Mouse (Mus musculus) neural tube, embryonic 11.5 days (tissue): ENCODE measurements around the gene Tmem206. TPM values are rescaled to one million over a fixed set of nuclear protein-coding genes. Genes with fewer than 3 reads are reported as not detected.
A peak's percentile ranks its signal among the peaks of the same experiment; 100 is the strongest.

Experiments
- ATAC-seq: fragments of 200-750 bp; cut with Nextera tagmentation; 2 replicates; pipeline ENCODE4 v1.8.0; 2017; ENCODE audit warnings: moderate number of reproducible peaks, mild to moderate bottlenecking, moderate TSS enrichment, moderate library complexity; ENCODE audit not compliant: insufficient read depth, low FRiP score, low TSS enrichment
- DNase-seq: peaks from one replicate; pipeline ENCODE4 v3.0.0-alpha.2; 2015; ENCODE audit warnings: low spot score
- H3K27ac ChIP-seq: fragments of 300-500 bp; sonication (generic); 2 replicates; pipeline ENCODE4 v1.5.1; 2014; ENCODE audit warnings: low read depth, mild to moderate bottlenecking, low read length
- H3K27me3 ChIP-seq: fragments of 300-500 bp; sonication (generic); 2 replicates; pipeline ENCODE4 v1.6.1; 2014; ENCODE audit warnings: mild to moderate bottlenecking, low read length, mixed read lengths; ENCODE audit not compliant: control insufficient read depth, insufficient read depth
- H3K36me3 ChIP-seq: fragments of 300-500 bp; sonication (generic); 2 replicates; pipeline ENCODE4 v1.6.1; 2014; ENCODE audit warnings: mild to moderate bottlenecking, low read length, moderate library complexity, mixed read lengths; ENCODE audit not compliant: control insufficient read depth, insufficient read depth
- H3K4me1 ChIP-seq: fragments of 300-500 bp; sonication (generic); 2 replicates; pipeline ENCODE4 v1.6.1; 2014; ENCODE audit warnings: low read length, mixed read lengths; ENCODE audit not compliant: control insufficient read depth, insufficient read depth
- H3K4me2 ChIP-seq: fragments of 300-500 bp; sonication (generic); 2 replicates; pipeline ENCODE4 v1.6.1; 2014; ENCODE audit warnings: low read depth, mild to moderate bottlenecking, moderate library complexity
- H3K4me3 ChIP-seq: fragments of 300-500 bp; sonication (generic); 2 replicates; pipeline ENCODE4 v1.5.1; 2014; ENCODE audit warnings: low read depth, low read length
- H3K9ac ChIP-seq: fragments of 300-500 bp; sonication (generic); 2 replicates; pipeline ENCODE4 v1.6.1; 2014; ENCODE audit warnings: mild to moderate bottlenecking, low read length
- H3K9me3 ChIP-seq: fragments of 300-500 bp; sonication (generic); 2 replicates; pipeline ENCODE4 v1.6.1; 2016; ENCODE audit warnings: low read length; ENCODE audit not compliant: control insufficient read depth
- WGBS: fragments of 180-500 bp; shearing (Covaris S2); extraction: QIAGEN DNeasy Blood & Tissue Kit; methylation state at CpG from one replicate; pipeline ENCODE4 v1.1.7; 2014; 5-methylcytosine and 5-hydroxymethylcytosine counted together
- polyA plus RNA-seq: library from polyadenylated mRNA; unstranded; fragments of >200 nt; fragmentation: Nextera tagmentation; extraction: Ambion mirVana; gene quantifications from 2 replicates; pipeline ENCODE4 v1.2.1, GENCODE M21; 2014

Tmem206 gene
- polyA plus RNA-seq, 1 experiment from 2014 or later = 38.5 TPM

DNA sequence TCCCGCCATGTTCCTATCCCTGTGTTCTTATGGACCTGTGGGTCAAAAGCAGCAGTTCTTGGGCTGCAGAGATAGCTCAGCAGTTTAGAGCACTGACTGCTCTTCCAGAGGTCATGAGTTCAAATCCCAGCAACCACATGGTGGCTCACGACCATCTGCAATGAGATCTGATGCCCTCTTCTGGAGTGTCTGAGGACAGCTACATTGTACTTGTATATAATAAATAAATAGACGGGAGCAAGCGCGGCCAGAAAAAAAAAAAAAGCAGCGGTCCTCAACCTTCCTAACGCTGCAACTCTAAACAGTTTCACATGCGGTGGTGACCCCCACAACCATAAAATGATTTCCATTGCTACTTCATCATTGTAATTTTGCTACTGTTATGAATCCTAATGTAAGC is 8.9 kb upstream of the Tmem206 start:
- WGBS = 90% methylated on average over 8 of the region's 8 CpGs
- H3K4me2 ChIP-seq = peak overlapping the region; percentile 57; the same call in 1 of the 2 replicates
- no peaks in the 10 kb centered on the region for H3K9me3 ChIP-seq
- H3K36me3 ChIP-seq = no peaks in the 10 kb centered on the region
- no peak for ATAC-seq
- DNase-seq = no peak
- H3K27ac ChIP-seq = no peak overlapping the region
- no peak overlapping the region for H3K4me3 ChIP-seq
- peaks cover 4% of the 10 kb centered on the region; the same call in 1 of the 2 replicates for H3K4me1 ChIP-seq
- H3K27me3 ChIP-seq = no peaks in the 10 kb centered on the region
- no peak overlapping the region for H3K9ac ChIP-seq

- WGBS = 2% methylated on average over 51 of the region's 54 CpGs
These were observed 8.0 kb upstream of the Tmem206 start, which contains the start of gene Nenf for GRCm38 (mm10) chr1:191317591-191318196. Gene Nenf, minus strand, starts transcription at chr1:191318194.

GRCm38 (mm10) chr1:191318686-191319085 is 7.0 kb upstream of the Tmem206 start:
- no peaks in the 10 kb centered on the region for H3K27me3 ChIP-seq
- no peak overlapping the region for H3K4me2 ChIP-seq
- DNase-seq (no peak), ATAC-seq (no peak)
- no peak overlapping the region for H3K9ac ChIP-seq
- H3K4me3 ChIP-seq = no peak overlapping the region
- no peaks in the 10 kb centered on the region for H3K9me3 ChIP-seq
- WGBS = 84% methylated on average over 5 of the region's 5 CpGs
- H3K27ac ChIP-seq = no peak overlapping the region
- H3K36me3 ChIP-seq = no peaks in the 10 kb centered on the region
- H3K4me1 ChIP-seq = no peaks in the 10 kb centered on the region; the same call in 1 of the 2 replicates

More at GRCm38 (mm10) chr1:191317591-191318196, 8.0 kb upstream of the Tmem206 start, which contains the start of gene Nenf:
- H3K36me3 ChIP-seq = no peaks in the 10 kb centered on the region
- H3K27me3 ChIP-seq = no peaks in the 10 kb centered on the region
- DNase-seq (peak; percentile 69), ATAC-seq (peak; percentile 91)
- H3K4me1 ChIP-seq = peaks cover 2% of the 10 kb centered on the region; the same call in 1 of the 2 replicates
- H3K9ac ChIP-seq = peak within 1 kb of the TSS; percentile 86
- no peak within 1 kb of the TSS for H3K27ac ChIP-seq
- peak within 1 kb of the TSS; percentile 58 for H3K4me3 ChIP-seq
- H3K4me2 ChIP-seq = peak within 1 kb of the TSS; percentile 57
- no peaks in the 10 kb centered on the region for H3K9me3 ChIP-seq

- Histone ChIP-seq H3K27ac (no peak overlapping the region), H3K27me3 (no peaks in the 10 kb centered on the region), H3K4me2 (no peak overlapping the region), H3K9ac (no peak overlapping the region), H3K36me3 (peaks cover under 1% of the 10 kb centered on the region; the same call in 1 of the 2 replicates), H3K4me3 (no peak overlapping the region), H3K9me3 (no peaks in the 10 kb centered on the region), H3K4me1 (peaks cover 10% of the 10 kb centered on the region; the same call in 1 of the 2 replicates)
- ATAC-seq (no peak), DNase-seq (no peak)
- 88% methylated on average over 3 of the region's 3 CpGs for WGBS
These were observed 2.3 kb upstream of the Tmem206 start for GRCm38 (mm10) chr1:191323381-191323780.

GRCm38 (mm10) chr1:191324733-191325590 is 750 bp upstream of the Tmem206 start:
- 85% methylated on average over 7 of the region's 7 CpGs for WGBS
- peaks cover 2% of the 10 kb centered on the region; the same call in 1 of the 2 replicates for H3K36me3 ChIP-seq
- H3K4me1 ChIP-seq = peaks cover 10% of the 10 kb centered on the region; the same call in 1 of the 2 replicates
- 0 out of 2 replicates have a peak, but pooled peaks have one; percentile 24 for ATAC-seq
- H3K27me3 ChIP-seq = no peaks in the 10 kb centered on the region
- no peak for DNase-seq
- peak overlapping the region; percentile 19; the same call in 1 of the 2 replicates for H3K9ac ChIP-seq
- H3K27ac ChIP-seq = no peak overlapping the region; the same call in 1 of the 2 replicates
- no peaks in the 10 kb centered on the region for H3K9me3 ChIP-seq
- H3K4me2 ChIP-seq = no peak overlapping the region; the same call in 1 of the 2 replicates
- H3K4me3 ChIP-seq = no peak overlapping the region

GRCm38 (mm10) chr1:191326233-191326882 is 646 bp downstream of the Tmem206 start:
- DNase-seq (no peak), ATAC-seq (peak; percentile 73)
- Histone ChIP-seq H3K4me1 (peaks cover 10% of the 10 kb centered on the region; the same call in 1 of the 2 replicates), H3K9ac (peak overlapping the region; percentile 86), H3K36me3 (peaks cover 2% of the 10 kb centered on the region; the same call in 1 of the 2 replicates), H3K4me3 (peak overlapping the region; percentile 80), H3K4me2 (peak overlapping the region; percentile 91), H3K9me3 (no peaks in the 10 kb centered on the region), H3K27me3 (no peaks in the 10 kb centered on the region), H3K27ac (peak overlapping the region; percentile 68; the same call in 1 of the 2 replicates)
- WGBS = 1% methylated on average over 35 of the region's 35 CpGs

DNA sequence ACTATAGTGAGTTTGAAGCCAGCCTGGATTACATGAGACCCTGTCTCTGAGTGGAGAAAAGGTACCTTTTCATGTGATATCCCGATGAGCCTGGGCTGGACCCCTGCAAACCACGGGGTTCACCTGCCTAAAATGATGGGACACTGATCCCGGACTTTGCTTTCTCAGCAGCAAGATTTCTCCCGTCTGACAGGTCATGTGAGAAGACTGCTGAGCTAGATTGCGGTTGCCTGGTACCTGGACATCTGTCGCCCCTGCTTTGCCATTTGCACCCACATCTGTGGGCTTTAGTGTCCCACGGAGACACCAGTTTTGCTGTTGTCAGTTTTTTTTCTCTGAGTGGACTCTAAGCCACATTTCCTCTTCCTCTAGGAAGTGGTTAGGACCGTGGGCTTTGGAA is 1.5 kb downstream of the Tmem206 start:
- peak overlapping the region; percentile 91 for H3K4me2 ChIP-seq
- peak overlapping the region; percentile 80; the same call in 1 of the 2 replicates for H3K4me3 ChIP-seq

DNA sequence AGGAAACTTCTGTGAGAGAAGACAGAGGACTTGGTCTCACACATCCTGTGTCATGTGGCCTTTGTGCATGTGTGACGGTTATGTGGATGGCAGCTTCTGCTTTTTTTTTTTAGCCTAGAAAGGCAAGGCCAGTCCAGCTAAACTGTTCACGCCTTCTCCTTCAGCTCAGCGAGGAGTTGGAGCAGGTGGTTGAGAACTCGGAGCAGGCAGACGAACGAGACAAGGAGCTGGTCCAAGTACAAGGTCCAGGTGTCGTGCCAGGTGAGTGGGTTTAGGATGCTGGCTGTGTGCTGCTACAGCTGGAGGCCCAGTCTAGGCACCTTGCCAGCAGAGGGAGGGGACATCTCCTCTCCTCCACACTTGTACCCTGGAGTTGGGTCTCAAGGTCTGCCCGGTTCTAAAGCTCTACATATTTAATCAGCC is 2.3 kb downstream of the Tmem206 start:
- ATAC-seq (no peak), DNase-seq (no peak)
- H3K27ac ChIP-seq = no peak overlapping the region
- WGBS = 89% methylated on average over 8 of the region's 8 CpGs
- no peak overlapping the region for H3K4me2 ChIP-seq
- peaks cover 2% of the 10 kb centered on the region; the same call in 1 of the 2 replicates for H3K36me3 ChIP-seq
- H3K4me3 ChIP-seq = no peak overlapping the region
- H3K4me1 ChIP-seq = peaks cover 10% of the 10 kb centered on the region; the same call in 1 of the 2 replicates
- no peaks in the 10 kb centered on the region for H3K9me3 ChIP-seq
- no peaks in the 10 kb centered on the region for H3K27me3 ChIP-seq
- H3K9ac ChIP-seq = no peak overlapping the region

More for the DNA sequence above, 1.5 kb downstream of the Tmem206 start:
- no peak for ATAC-seq
- H3K4me1 ChIP-seq = peaks cover 10% of the 10 kb centered on the region; the same call in 1 of the 2 replicates
- 86% methylated on average over 8 of the region's 8 CpGs for WGBS
- H3K27ac ChIP-seq = no peak overlapping the region
- DNase-seq = no peak
- H3K9ac ChIP-seq = no peak overlapping the region
- H3K36me3 ChIP-seq = peaks cover 2% of the 10 kb centered on the region; the same call in 1 of the 2 replicates
- no peaks in the 10 kb centered on the region for H3K9me3 ChIP-seq
- no peaks in the 10 kb centered on the region for H3K27me3 ChIP-seq
